Mouse (Mus musculus) left cerebral cortex, adult 11 months (tissue): ENCODE measurements around the gene Cep164.

Source experiments
- DNase-seq: peaks from one replicate; pipeline ENCODE4 v3.0.0; 2022; ENCODE audit warnings: low spot score

Gene Cep164

GRCm38 (mm10) chr9:45838434-45839138 is 10.1 kb upstream of the Cep164 start, which contains the start of gene Bace1:
TSS of gene Bace1 (plus strand) at chr9:45838580.
- peak; percentile 84 for DNase-seq

GRCm38 (mm10) chr9:45838069-45838433 is 9.6 kb upstream of the Cep164 start:
- DNase-seq, result no peak

- DNase-seq, result no peak
Observed at GRCm38 (mm10) chr9:45833461-45833860, 5.0 kb upstream of the Cep164 start.

- no peak for DNase-seq
Observed at GRCm38 (mm10) chr9:45832898-45833297, 4.4 kb upstream of the Cep164 start.

GRCm38 (mm10) chr9:45829107-45829506 is 616 bp upstream of the Cep164 start:
- no peak for DNase-seq

GRCm38 (mm10) chr9:45827663-45828290 is 714 bp downstream of the Cep164 start:
- DNase-seq, result no peak

GRCm38 (mm10) chr9:45818406-45819011 is 10.0 kb downstream of the Cep164 start:
- DNase-seq, result no peak

- DNase-seq, result no peak
Observed at GRCm38 (mm10) chr9:45815525-45815924, 13.0 kb downstream of the Cep164 start.

GRCm38 (mm10) chr9:45815113-45815512 is 13.4 kb downstream of the Cep164 start:
- no peak for DNase-seq

GRCm38 (mm10) chr9:45811946-45812345 is 16.5 kb downstream of the Cep164 start:
- DNase-seq, result no peak

- no peak for DNase-seq
Observed at GRCm38 (mm10) chr9:45807761-45808160, 20.7 kb downstream of the Cep164 start.

- no peak for DNase-seq
Observed at GRCm38 (mm10) chr9:45807337-45807736, 21.2 kb downstream of the Cep164 start.

GRCm38 (mm10) chr9:45806847-45807246 is 21.6 kb downstream of the Cep164 start:
- DNase-seq, result no peak

GRCm38 (mm10) chr9:45803070-45803774 is 25.3 kb downstream of the Cep164 start:
- DNase-seq, result no peak

- DNase-seq, result no peak
Observed at GRCm38 (mm10) chr9:45799402-45799801, 29.1 kb downstream of the Cep164 start.

GRCm38 (mm10) chr9:45798467-45799164 is 29.9 kb downstream of the Cep164 start:
- DNase-seq, result peak; percentile 13

GRCm38 (mm10) chr9:45797271-45797670 is 31.2 kb downstream of the Cep164 start:
- no peak for DNase-seq

GRCm38 (mm10) chr9:45795722-45796121 is 32.8 kb downstream of the Cep164 start:
- DNase-seq, result no peak

GRCm38 (mm10) chr9:45793697-45794096 is 34.8 kb downstream of the Cep164 start:
- DNase-seq, result no peak

GRCm38 (mm10) chr9:45792235-45792634 is 36.3 kb downstream of the Cep164 start:
- DNase-seq, result no peak

- no peak for DNase-seq
Observed at GRCm38 (mm10) chr9:45791456-45792142, 36.9 kb downstream of the Cep164 start.
